Mouse (Mus musculus): Measurements from ENCODE around the gene Kcnq1. TPM values are rescaled to one million over a fixed set of nuclear protein-coding genes. Genes with fewer than 3 reads are reported as not detected.

Gene Kcnq1
- polyA plus RNA-seq, 2 experiments = 1.5 to 1.7 TPM

- H3K4me3 ChIP-seq (replicated peaks; ENCODE audit: low read length) = no peak overlapping the region
- peaks cover 19% of the 10 kb centered on the region for H3K4me1 ChIP-seq (ENCODE audit: control insufficient read depth, insufficient read depth, low read length)
- 0 out of 2 replicates have a peak, but pooled peaks cover 4% of the 10 kb centered on the region for H3K9me3 ChIP-seq (ENCODE audit: control insufficient read depth, low read length)
- H3K27me3 ChIP-seq (ENCODE audit: control insufficient read depth, insufficient read depth, low read length) = no peaks in the 10 kb centered on the region
- H3K36me3 ChIP-seq (ENCODE audit: control insufficient read depth, insufficient read depth, low read length) = no peaks in the 10 kb centered on the region
- 64% methylated on average over 3 of the region's 3 CpGs for WGBS
- no peak for TF ChIP-seq POLR2A (IDR thresholded peaks at IDR 0.05; ENCODE audit: borderline replicate concordance, extremely low read depth, insufficient read depth, insufficient read length)
- H3K27ac ChIP-seq (replicated peaks; ENCODE audit: low read depth, low read length) = no peak overlapping the region; the same call in 1 of the 2 replicates
- DNase-seq (ENCODE audit: low spot score) (no peak), ATAC-seq (ENCODE audit: low FRiP score, low read depth) (no peak)
- H3K4me2 ChIP-seq (replicated peaks; ENCODE audit: low read depth, low read length, severe bottlenecking) = no peak overlapping the region
- no peak overlapping the region for H3K9ac ChIP-seq (ENCODE audit: low read depth, low read length, severe bottlenecking)
Observed at GRCm38 (mm10) chr7:143119826-143120225, 13.7 kb downstream of the Kcnq1 start.

GRCm38 (mm10) chr7:143122191-143122590 is 16.0 kb downstream of the Kcnq1 start:
- Histone ChIP-seq H3K9ac (ENCODE audit: low read depth, low read length, severe bottlenecking) (no peak overlapping the region), H3K27ac (replicated peaks; ENCODE audit: low read depth, low read length) (no peak overlapping the region), H3K27me3 (ENCODE audit: control insufficient read depth, insufficient read depth, low read length) (no peaks in the 10 kb centered on the region), H3K9me3 (ENCODE audit: control insufficient read depth, low read length) (no peaks in the 10 kb centered on the region), H3K4me1 (ENCODE audit: control insufficient read depth, insufficient read depth, low read length) (peaks cover 24% of the 10 kb centered on the region), H3K36me3 (ENCODE audit: control insufficient read depth, insufficient read depth, low read length) (no peaks in the 10 kb centered on the region), H3K4me2 (replicated peaks; ENCODE audit: low read depth, low read length, severe bottlenecking) (no peak overlapping the region), H3K4me3 (replicated peaks; ENCODE audit: low read length) (no peak overlapping the region)
- no peak for TF ChIP-seq POLR2A (IDR thresholded peaks at IDR 0.05; ENCODE audit: borderline replicate concordance, extremely low read depth, insufficient read depth, insufficient read length)
- WGBS = 74% methylated on average over 5 of the region's 5 CpGs
- no peak for ATAC-seq (ENCODE audit: low FRiP score, low read depth)
- DNase-seq (ENCODE audit: low spot score) = no peak

- Histone ChIP-seq H3K4me1 (ENCODE audit: control insufficient read depth, insufficient read depth, low read length) (peaks cover 24% of the 10 kb centered on the region), H3K4me3 (replicated peaks; ENCODE audit: low read length) (no peak overlapping the region), H3K4me2 (replicated peaks; ENCODE audit: low read depth, low read length, severe bottlenecking) (no peak overlapping the region), H3K9ac (ENCODE audit: low read depth, low read length, severe bottlenecking) (no peak overlapping the region), H3K27me3 (ENCODE audit: control insufficient read depth, insufficient read depth, low read length) (no peaks in the 10 kb centered on the region), H3K27ac (replicated peaks; ENCODE audit: low read depth, low read length) (peak overlapping the region; percentile 48; the same call in 1 of the 2 replicates), H3K9me3 (ENCODE audit: control insufficient read depth, low read length) (no peaks in the 10 kb centered on the region), H3K36me3 (ENCODE audit: control insufficient read depth, insufficient read depth, low read length) (no peaks in the 10 kb centered on the region)
- WGBS = 12% methylated on average over 6 of the region's 6 CpGs
- ATAC-seq (ENCODE audit: low FRiP score, low read depth) = peak; percentile 86
- TF ChIP-seq POLR2A (IDR thresholded peaks at IDR 0.05; ENCODE audit: borderline replicate concordance, extremely low read depth, insufficient read depth, insufficient read length) = no peak
- peak; percentile 77 for DNase-seq (ENCODE audit: low spot score)
Observed at GRCm38 (mm10) chr7:143123876-143124669, 17.9 kb downstream of the Kcnq1 start.

- no peaks in the 10 kb centered on the region for H3K27me3 ChIP-seq (ENCODE audit: control insufficient read depth, insufficient read depth, low read length)
- no peaks in the 10 kb centered on the region for H3K36me3 ChIP-seq (ENCODE audit: control insufficient read depth, insufficient read depth, low read length)
- no peak for TF ChIP-seq POLR2A (IDR thresholded peaks at IDR 0.05; ENCODE audit: borderline replicate concordance, extremely low read depth, insufficient read depth, insufficient read length)
- DNase-seq (ENCODE audit: low spot score) (no peak), ATAC-seq (ENCODE audit: low FRiP score, low read depth) (no peak)
- no peak overlapping the region for H3K4me3 ChIP-seq (replicated peaks; ENCODE audit: low read length)
- peak overlapping the region; percentile 16; the same call in 1 of the 2 replicates for H3K9ac ChIP-seq (ENCODE audit: low read depth, low read length, severe bottlenecking)
- no peaks in the 10 kb centered on the region for H3K9me3 ChIP-seq (ENCODE audit: control insufficient read depth, low read length)
- peak overlapping the region; percentile 48; the same call in 1 of the 2 replicates for H3K27ac ChIP-seq (replicated peaks; ENCODE audit: low read depth, low read length)
- no peak overlapping the region for H3K4me2 ChIP-seq (replicated peaks; ENCODE audit: low read depth, low read length, severe bottlenecking)
- peaks cover 19% of the 10 kb centered on the region for H3K4me1 ChIP-seq (ENCODE audit: control insufficient read depth, insufficient read depth, low read length)
- WGBS = 50% methylated on average over 3 of the region's 3 CpGs
Observed at GRCm38 (mm10) chr7:143124902-143125301, 18.7 kb downstream of the Kcnq1 start.

GRCm38 (mm10) chr7:143132815-143133214 is 26.7 kb downstream of the Kcnq1 start:
- Histone ChIP-seq H3K27me3 (ENCODE audit: control insufficient read depth, insufficient read depth, low read length) (no peaks in the 10 kb centered on the region), H3K9me3 (ENCODE audit: control insufficient read depth, low read length) (no peaks in the 10 kb centered on the region), H3K4me3 (replicated peaks; ENCODE audit: low read length) (no peak overlapping the region), H3K36me3 (ENCODE audit: control insufficient read depth, insufficient read depth, low read length) (no peaks in the 10 kb centered on the region), H3K4me2 (replicated peaks; ENCODE audit: low read depth, low read length, severe bottlenecking) (no peak overlapping the region), H3K9ac (ENCODE audit: low read depth, low read length, severe bottlenecking) (no peak overlapping the region), H3K4me1 (ENCODE audit: control insufficient read depth, insufficient read depth, low read length) (no peaks in the 10 kb centered on the region), H3K27ac (replicated peaks; ENCODE audit: low read depth, low read length) (no peak overlapping the region)
- TF ChIP-seq POLR2A (IDR thresholded peaks at IDR 0.05; ENCODE audit: borderline replicate concordance, extremely low read depth, insufficient read depth, insufficient read length) = no peak
- DNase-seq (ENCODE audit: low spot score) = no peak
- no peak for ATAC-seq (ENCODE audit: low FRiP score, low read depth)
- WGBS = 83% methylated on average over 5 of the region's 5 CpGs
